Mouse (Mus musculus): ENCODE data around the gene Vwa8.
"Not testable (repeated sequence)": the region's sequence is repeated elsewhere in the genome, so short reads cannot be mapped to it uniquely, and the experiment has no call there.

The Vwa8 gene

GRCm38 (mm10) chr14:78984296-78984695 is 135.4 kb downstream of the Vwa8 start:
- DNase-seq (ENCODE audit: low spot score in 2 of 2), result no peak

- DNase-seq (ENCODE audit: low spot score in 2 of 2), result no peak
Observed at GRCm38 (mm10) chr14:78987543-78987942, 138.7 kb downstream of the Vwa8 start.

GRCm38 (mm10) chr14:78992456-78992855 is 143.6 kb downstream of the Vwa8 start:
- no peak for DNase-seq (ENCODE audit: low spot score in 2 of 2)

- DNase-seq (ENCODE audit: low spot score in 2 of 2), result no peak
Observed at GRCm38 (mm10) chr14:78993515-78993914, 144.7 kb downstream of the Vwa8 start.

- no peak for DNase-seq (ENCODE audit: low spot score in 2 of 2)
Observed at GRCm38 (mm10) chr14:78996359-78996758, 147.5 kb downstream of the Vwa8 start.

GRCm38 (mm10) chr14:79003576-79003975 is 154.7 kb downstream of the Vwa8 start:
- peak; percentile 2 to 8 for DNase-seq (ENCODE audit: low spot score in 2 of 2)

- DNase-seq (ENCODE audit: low spot score in 2 of 2), result not testable (repeated sequence)
Observed at GRCm38 (mm10) chr14:79017710-79018109, 168.9 kb downstream of the Vwa8 start.

GRCm38 (mm10) chr14:79018564-79018963 is 169.7 kb downstream of the Vwa8 start:
- DNase-seq (ENCODE audit: low spot score in 2 of 2), result no peak

GRCm38 (mm10) chr14:79021725-79022124 is 172.9 kb downstream of the Vwa8 start:
- no peak for DNase-seq (ENCODE audit: low spot score in 2 of 2)

GRCm38 (mm10) chr14:79028996-79029575 is 180.2 kb downstream of the Vwa8 start:
- no peak for DNase-seq (ENCODE audit: low spot score in 2 of 2)

GRCm38 (mm10) chr14:79030715-79031114 is 181.9 kb downstream of the Vwa8 start:
- no peak for DNase-seq (ENCODE audit: low spot score in 2 of 2)

- no peak for DNase-seq (ENCODE audit: low spot score in 2 of 2)
Observed at GRCm38 (mm10) chr14:79031230-79031740, 182.4 kb downstream of the Vwa8 start.

- DNase-seq (ENCODE audit: low spot score in 2 of 2), result no peak
Observed at GRCm38 (mm10) chr14:79033396-79033795, 184.5 kb downstream of the Vwa8 start.

- DNase-seq (ENCODE audit: low spot score in 2 of 2), result no peak
Observed at GRCm38 (mm10) chr14:79034511-79034913, 185.7 kb downstream of the Vwa8 start.

- no peak for DNase-seq (ENCODE audit: low spot score in 2 of 2)
Observed at GRCm38 (mm10) chr14:79035575-79035974, 186.7 kb downstream of the Vwa8 start.

- DNase-seq (ENCODE audit: low spot score in 2 of 2), result no peak
Observed at GRCm38 (mm10) chr14:79047186-79047585, 198.3 kb downstream of the Vwa8 start.

- DNase-seq (ENCODE audit: low spot score in 2 of 2), result no peak
Observed at GRCm38 (mm10) chr14:79047956-79048355, 199.1 kb downstream of the Vwa8 start.

- no peak for DNase-seq (ENCODE audit: low spot score in 2 of 2)
Observed at GRCm38 (mm10) chr14:79049544-79049943, 200.7 kb downstream of the Vwa8 start.

- DNase-seq (ENCODE audit: low spot score in 2 of 2), result no peak
Observed at GRCm38 (mm10) chr14:79065636-79066035, 216.8 kb downstream of the Vwa8 start.

GRCm38 (mm10) chr14:79069515-79069914 is 220.7 kb downstream of the Vwa8 start:
- DNase-seq (ENCODE audit: low spot score in 2 of 2), result no peak

- DNase-seq (ENCODE audit: low spot score in 2 of 2), result no peak
Observed at GRCm38 (mm10) chr14:79074786-79075185, 225.9 kb downstream of the Vwa8 start.

- DNase-seq (ENCODE audit: low spot score in 2 of 2), result no peak
Observed at GRCm38 (mm10) chr14:79076560-79077300, 227.9 kb downstream of the Vwa8 start.

GRCm38 (mm10) chr14:79083573-79083972 is 234.7 kb downstream of the Vwa8 start:
- no peak for DNase-seq (ENCODE audit: low spot score in 2 of 2)

Measured in spleen, postnatal 36 days (tissue).